Mouse (Mus musculus) intestine, embryonic 16.5 days (tissue): ENCODE results near the gene Rora. TPM values are rescaled to one million over a fixed set of nuclear protein-coding genes. Genes with fewer than 3 reads are reported as not detected.

Experiments used
- ATAC-seq: fragments of 200-750 bp; cut with Nextera tagmentation; 2 replicates; pipeline ENCODE4 v1.8.0; 2017; ENCODE audit warnings: moderate TSS enrichment, moderate library complexity
- H3K27ac ChIP-seq: fragments of 300-500 bp; sonication (generic); 2 replicates; pipeline ENCODE4 v1.5.1; 2014; ENCODE audit warnings: mild to moderate bottlenecking, low read length
- H3K27me3 ChIP-seq: fragments of 300-500 bp; sonication (generic); replicated peaks from 2 replicates; pipeline ENCODE4 v1.6.1; 2014; ENCODE audit warnings: low read length, control low read depth, mixed read lengths; ENCODE audit not compliant: control insufficient read depth, insufficient read depth
- H3K36me3 ChIP-seq: fragments of 300-500 bp; sonication (generic); 2 replicates; pipeline ENCODE4 v1.6.1; 2014; ENCODE audit warnings: low read length, control low read depth; ENCODE audit not compliant: control insufficient read depth, insufficient read depth
- H3K4me1 ChIP-seq: fragments of 300-500 bp; sonication (generic); 2 replicates; pipeline ENCODE4 v1.6.1; 2014; ENCODE audit warnings: low read length, control low read depth, mixed read lengths; ENCODE audit not compliant: control insufficient read depth, insufficient read depth
- H3K4me2 ChIP-seq: fragments of 300-500 bp; sonication (generic); 2 replicates; pipeline ENCODE4 v1.6.1; 2014; ENCODE audit warnings: low read depth, low read length, control low read depth
- H3K4me3 ChIP-seq: fragments of 300-500 bp; sonication (generic); 2 replicates; pipeline ENCODE4 v1.5.1; 2014; ENCODE audit warnings: mild to moderate bottlenecking, low read length
- H3K9ac ChIP-seq: fragments of 300-500 bp; sonication (generic); 2 replicates; pipeline ENCODE4 v1.6.1; 2014; ENCODE audit warnings: low read depth, low read length
- H3K9me3 ChIP-seq: fragments of 300-500 bp; sonication (generic); 2 replicates; pipeline ENCODE4 v1.6.1; 2016; ENCODE audit warnings: low read length, control low read depth; ENCODE audit not compliant: control insufficient read depth
- WGBS: fragments of 180-500 bp; shearing (Covaris S2); extraction: QIAGEN DNeasy Blood & Tissue Kit; methylation state at CpG from one replicate; pipeline ENCODE4 v1.1.7; 2014; 5-methylcytosine and 5-hydroxymethylcytosine counted together
- polyA plus RNA-seq: library from polyadenylated mRNA; unstranded; fragments of >200 nt; fragmentation: Nextera tagmentation; extraction: Ambion mirVana; gene quantifications from 2 replicates; pipeline ENCODE4 v1.2.1, GENCODE M21; 2015

Rora gene
- polyA plus RNA-seq, 1 experiment from 2014 or later, result 4.5 TPM

GRCm38 (mm10) chr9:68765595-68765994, 112.0 kb downstream of the Rora start:
- WGBS, result 83% methylated on average over 1 of the region's 1 CpGs
- Histone ChIP-seq H3K9ac (no peak overlapping the region), H3K4me3 (no peak overlapping the region), H3K27me3 (no peaks in the 10 kb centered on the region), H3K4me2 (no peak overlapping the region), H3K27ac (no peak overlapping the region), H3K9me3 (no peaks in the 10 kb centered on the region), H3K4me1 (peaks cover 2% of the 10 kb centered on the region; the same call in 1 of the 2 replicates), H3K36me3 (no peaks in the 10 kb centered on the region)
- no peak for ATAC-seq

GRCm38 (mm10) chr9:68769638-68770037, 116.1 kb downstream of the Rora start:
- Histone ChIP-seq H3K9ac (no peak overlapping the region), H3K4me3 (no peak overlapping the region), H3K36me3 (no peaks in the 10 kb centered on the region), H3K4me1 (peaks cover 2% of the 10 kb centered on the region; the same call in 1 of the 2 replicates), H3K27ac (no peak overlapping the region), H3K27me3 (no peaks in the 10 kb centered on the region), H3K4me2 (no peak overlapping the region), H3K9me3 (no peaks in the 10 kb centered on the region)
- 9% methylated on average over 1 of the region's 1 CpGs for WGBS
- no peak for ATAC-seq

- H3K4me2 ChIP-seq, result no peak overlapping the region
- no peaks in the 10 kb centered on the region for H3K9me3 ChIP-seq
- ATAC-seq, result no peak
- H3K36me3 ChIP-seq, result no peaks in the 10 kb centered on the region
- H3K27me3 ChIP-seq, result no peaks in the 10 kb centered on the region
- no peak overlapping the region for H3K27ac ChIP-seq
- peaks cover 2% of the 10 kb centered on the region; the same call in 1 of the 2 replicates for H3K4me1 ChIP-seq
- no peak overlapping the region for H3K4me3 ChIP-seq
- no peak overlapping the region for H3K9ac ChIP-seq
- WGBS, result 87% methylated on average over 3 of the region's 3 CpGs
Observed at GRCm38 (mm10) chr9:68771383-68771782, 117.8 kb downstream of the Rora start.

GRCm38 (mm10) chr9:68773770-68774169, 120.2 kb downstream of the Rora start:
- no peak for ATAC-seq
- WGBS, result 87% methylated on average over 3 of the region's 3 CpGs
- H3K4me3 ChIP-seq, result no peak overlapping the region

GRCm38 (mm10) chr9:68782011-68782410, 128.4 kb downstream of the Rora start:
- Histone ChIP-seq H3K27me3 (no peaks in the 10 kb centered on the region), H3K4me2 (no peak overlapping the region), H3K4me1 (no peaks in the 10 kb centered on the region), H3K27ac (no peak overlapping the region), H3K36me3 (no peaks in the 10 kb centered on the region), H3K9ac (no peak overlapping the region), H3K4me3 (no peak overlapping the region), H3K9me3 (no peaks in the 10 kb centered on the region)
- WGBS, result 72% methylated on average over 8 of the region's 8 CpGs
- ATAC-seq, result no peak

More at GRCm38 (mm10) chr9:68773770-68774169, 120.2 kb downstream of the Rora start:
- Histone ChIP-seq H3K27ac (no peak overlapping the region), H3K36me3 (no peaks in the 10 kb centered on the region), H3K9ac (no peak overlapping the region), H3K9me3 (no peaks in the 10 kb centered on the region), H3K27me3 (no peaks in the 10 kb centered on the region), H3K4me1 (peaks cover 2% of the 10 kb centered on the region; the same call in 1 of the 2 replicates), H3K4me2 (no peak overlapping the region)

GRCm38 (mm10) chr9:68782604-68783003, 129.0 kb downstream of the Rora start:
- Histone ChIP-seq H3K27me3 (no peaks in the 10 kb centered on the region), H3K4me1 (no peaks in the 10 kb centered on the region), H3K27ac (no peak overlapping the region), H3K9ac (no peak overlapping the region), H3K9me3 (no peaks in the 10 kb centered on the region), H3K4me3 (no peak overlapping the region), H3K4me2 (no peak overlapping the region), H3K36me3 (no peaks in the 10 kb centered on the region)
- WGBS, result 79% methylated on average over 5 of the region's 5 CpGs
- no peak for ATAC-seq

GRCm38 (mm10) chr9:68783246-68783645, 129.7 kb downstream of the Rora start:
- 58% methylated on average over 5 of the region's 5 CpGs for WGBS
- Histone ChIP-seq H3K9ac (no peak overlapping the region), H3K27ac (no peak overlapping the region), H3K9me3 (no peaks in the 10 kb centered on the region), H3K4me2 (no peak overlapping the region), H3K4me1 (no peaks in the 10 kb centered on the region), H3K4me3 (no peak overlapping the region), H3K36me3 (no peaks in the 10 kb centered on the region), H3K27me3 (no peaks in the 10 kb centered on the region)
- no peak for ATAC-seq

GRCm38 (mm10) chr9:68786614-68787293, 133.2 kb downstream of the Rora start:
- H3K9ac ChIP-seq, result no peak overlapping the region
- H3K36me3 ChIP-seq, result no peaks in the 10 kb centered on the region
- H3K4me2 ChIP-seq, result no peak overlapping the region
- no peaks in the 10 kb centered on the region for H3K4me1 ChIP-seq
- no peak for ATAC-seq
- H3K9me3 ChIP-seq, result no peaks in the 10 kb centered on the region
- H3K4me3 ChIP-seq, result no peak overlapping the region
- WGBS, result 80% methylated on average over 8 of the region's 8 CpGs
- no peaks in the 10 kb centered on the region for H3K27me3 ChIP-seq
- H3K27ac ChIP-seq, result no peak overlapping the region

- WGBS, result 75% methylated on average over 2 of the region's 2 CpGs
Observed at GRCm38 (mm10) chr9:68787665-68788064, 134.1 kb downstream of the Rora start.

GRCm38 (mm10) chr9:68790922-68791321, 137.3 kb downstream of the Rora start:
- Histone ChIP-seq H3K4me1 (no peaks in the 10 kb centered on the region), H3K36me3 (no peaks in the 10 kb centered on the region), H3K9me3 (no peaks in the 10 kb centered on the region), H3K4me3 (no peak overlapping the region), H3K9ac (no peak overlapping the region), H3K27me3 (no peaks in the 10 kb centered on the region), H3K27ac (no peak overlapping the region), H3K4me2 (no peak overlapping the region)
- 57% methylated on average over 4 of the region's 4 CpGs for WGBS
- ATAC-seq, result no peak

More at GRCm38 (mm10) chr9:68787665-68788064, 134.1 kb downstream of the Rora start:
- Histone ChIP-seq H3K36me3 (no peaks in the 10 kb centered on the region), H3K27me3 (no peaks in the 10 kb centered on the region), H3K4me1 (no peaks in the 10 kb centered on the region), H3K9ac (no peak overlapping the region), H3K4me2 (no peak overlapping the region), H3K4me3 (no peak overlapping the region), H3K9me3 (no peaks in the 10 kb centered on the region), H3K27ac (no peak overlapping the region)
- ATAC-seq, result no peak
